Mouse (Mus musculus): ENCODE measurements around the gene Kazald1. TPM values are rescaled to one million over a fixed set of nuclear protein-coding genes. Genes with fewer than 3 reads are reported as not detected.

The Kazald1 gene
- polyA plus RNA-seq, 1 experiment from 2014 or later: 3.8 TPM

GRCm38 (mm10) chr19:45046523-45047321, 28.3 kb upstream of the Kazald1 start:
- ATAC-seq (ENCODE audit: low FRiP score, low TSS enrichment): peak; percentile 46
- peak overlapping the region; percentile 51 for H3K4me3 ChIP-seq (ENCODE audit: low read depth, low read length)
- peaks cover 8% of the 10 kb centered on the region; the same call in 1 of the 2 replicates for H3K36me3 ChIP-seq (ENCODE audit: control insufficient read depth, insufficient read depth, low read length)
- H3K4me2 ChIP-seq (replicated peaks; ENCODE audit: low read depth): peak overlapping the region; percentile 77
- H3K9me3 ChIP-seq (ENCODE audit: control insufficient read depth, low read length): no peaks in the 10 kb centered on the region
- TF ChIP-seq CTCF (IDR thresholded peaks at IDR 0.05; ENCODE audit: low read depth) (peak; percentile 36), EP300 (optimal IDR thresholded peaks at IDR 0.05) (no peak)
- no peaks in the 10 kb centered on the region for H3K27me3 ChIP-seq (ENCODE audit: control insufficient read depth, insufficient read depth, low read length)
- H3K27ac ChIP-seq (replicated peaks): peak overlapping the region; percentile 98
- DNase-seq (ENCODE audit: low spot score): peak; percentile 92
- H3K4me1 ChIP-seq (replicated peaks; ENCODE audit: control insufficient read depth, insufficient read depth): 0 out of 2 replicates have a peak, but pooled peaks cover 3% of the 10 kb centered on the region
- H3K9ac ChIP-seq (ENCODE audit: low read length): peak overlapping the region; percentile 28
- 1% methylated on average over 34 of the region's 34 CpGs for WGBS

GRCm38 (mm10) chr19:45047417-45047934, 27.6 kb upstream of the Kazald1 start, which contains the start of gene Sfxn3:
TSS of gene Sfxn3 (plus strand) at chr19:45047503.
- Histone ChIP-seq H3K36me3 (ENCODE audit: control insufficient read depth, insufficient read depth, low read length) (peaks cover 12% of the 10 kb centered on the region; the same call in 1 of the 2 replicates), H3K9me3 (ENCODE audit: control insufficient read depth, low read length) (no peaks in the 10 kb centered on the region), H3K27me3 (ENCODE audit: control insufficient read depth, insufficient read depth, low read length) (no peaks in the 10 kb centered on the region), H3K4me3 (ENCODE audit: low read depth, low read length) (peak within 1 kb of the TSS; percentile 51), H3K9ac (ENCODE audit: low read length) (peak within 1 kb of the TSS; percentile 70), H3K4me1 (replicated peaks; ENCODE audit: control insufficient read depth, insufficient read depth) (0 out of 2 replicates have a peak, but pooled peaks cover 3% of the 10 kb centered on the region), H3K4me2 (replicated peaks; ENCODE audit: low read depth) (peak within 1 kb of the TSS; percentile 77), H3K27ac (replicated peaks) (peak within 1 kb of the TSS; percentile 98)
- TF ChIP-seq EP300 (optimal IDR thresholded peaks at IDR 0.05) (no peak), CTCF (IDR thresholded peaks at IDR 0.05; ENCODE audit: low read depth) (peak; percentile 84)
- WGBS: under 1% methylated on average over 26 of the region's 26 CpGs
- DNase-seq (ENCODE audit: low spot score): peak; percentile 93
- peak; percentile 84 for ATAC-seq (ENCODE audit: low FRiP score, low TSS enrichment)

- ATAC-seq (ENCODE audit: low FRiP score, low TSS enrichment): peak; percentile 91
- WGBS: 6% methylated on average over 11 of the region's 11 CpGs
- Histone ChIP-seq H3K4me2 (replicated peaks; ENCODE audit: low read depth) (peak overlapping the region; percentile 77), H3K36me3 (ENCODE audit: control insufficient read depth, insufficient read depth, low read length) (peaks cover 14% of the 10 kb centered on the region; the same call in 1 of the 2 replicates), H3K9me3 (ENCODE audit: control insufficient read depth, low read length) (no peaks in the 10 kb centered on the region), H3K9ac (ENCODE audit: low read length) (peak overlapping the region; percentile 70), H3K4me3 (ENCODE audit: low read depth, low read length) (peak overlapping the region; percentile 51), H3K27me3 (ENCODE audit: control insufficient read depth, insufficient read depth, low read length) (no peaks in the 10 kb centered on the region), H3K4me1 (replicated peaks; ENCODE audit: control insufficient read depth, insufficient read depth) (0 out of 2 replicates have a peak, but pooled peaks cover 3% of the 10 kb centered on the region), H3K27ac (replicated peaks) (peak overlapping the region; percentile 98)
- DNase-seq (ENCODE audit: low spot score): peak; percentile 85
- no peak for TF ChIP-seq EP300 (optimal IDR thresholded peaks at IDR 0.05)
- TF ChIP-seq CTCF (IDR thresholded peaks at IDR 0.05; ENCODE audit: low read depth): no peak
These were observed 27.0 kb upstream of the Kazald1 start for GRCm38 (mm10) chr19:45047935-45048643.

- TF ChIP-seq CTCF (IDR thresholded peaks at IDR 0.05; ENCODE audit: low read depth): no peak
- no peak for TF ChIP-seq EP300 (optimal IDR thresholded peaks at IDR 0.05)
- Histone ChIP-seq H3K27me3 (ENCODE audit: control insufficient read depth, insufficient read depth, low read length) (no peaks in the 10 kb centered on the region), H3K9me3 (ENCODE audit: control insufficient read depth, low read length) (no peaks in the 10 kb centered on the region), H3K36me3 (ENCODE audit: control insufficient read depth, insufficient read depth, low read length) (peaks cover 14% of the 10 kb centered on the region; the same call in 1 of the 2 replicates), H3K4me3 (ENCODE audit: low read depth, low read length) (peak overlapping the region; percentile 51), H3K4me2 (replicated peaks; ENCODE audit: low read depth) (peak overlapping the region; percentile 77), H3K9ac (ENCODE audit: low read length) (peak overlapping the region; percentile 70), H3K4me1 (replicated peaks; ENCODE audit: control insufficient read depth, insufficient read depth) (0 out of 2 replicates have a peak, but pooled peaks cover 3% of the 10 kb centered on the region), H3K27ac (replicated peaks) (peak overlapping the region; percentile 98)
- DNase-seq (ENCODE audit: low spot score): no peak
- no peak for ATAC-seq (ENCODE audit: low FRiP score, low TSS enrichment)
- WGBS: 71% methylated on average over 12 of the region's 12 CpGs
These were observed 26.2 kb upstream of the Kazald1 start for GRCm38 (mm10) chr19:45048644-45049365.

- WGBS: 72% methylated on average over 9 of the region's 9 CpGs
- 0 out of 2 replicates have a peak, but pooled peaks cover 3% of the 10 kb centered on the region for H3K4me1 ChIP-seq (replicated peaks; ENCODE audit: control insufficient read depth, insufficient read depth)
- H3K4me2 ChIP-seq (replicated peaks; ENCODE audit: low read depth): no peak overlapping the region
- H3K27me3 ChIP-seq (ENCODE audit: control insufficient read depth, insufficient read depth, low read length): no peaks in the 10 kb centered on the region
- no peak overlapping the region for H3K9ac ChIP-seq (ENCODE audit: low read length)
- no peaks in the 10 kb centered on the region for H3K9me3 ChIP-seq (ENCODE audit: control insufficient read depth, low read length)
- ATAC-seq (ENCODE audit: low FRiP score, low TSS enrichment) (no peak), DNase-seq (ENCODE audit: low spot score) (no peak)
- no peak for TF ChIP-seq CTCF (IDR thresholded peaks at IDR 0.05; ENCODE audit: low read depth)
- TF ChIP-seq EP300 (optimal IDR thresholded peaks at IDR 0.05): no peak
- peaks cover 14% of the 10 kb centered on the region; the same call in 1 of the 2 replicates for H3K36me3 ChIP-seq (ENCODE audit: control insufficient read depth, insufficient read depth, low read length)
- H3K27ac ChIP-seq (replicated peaks): no peak overlapping the region
- no peak overlapping the region for H3K4me3 ChIP-seq (ENCODE audit: low read depth, low read length)
These were observed 25.5 kb upstream of the Kazald1 start for GRCm38 (mm10) chr19:45049523-45049922.

Measured in stomach, postnatal 0 days (tissue).